Mouse (Mus musculus): ENCODE results near the gene Tent5d. TPM values are rescaled to one million over a fixed set of nuclear protein-coding genes. Genes with fewer than 3 reads are reported as not detected.

Tent5d gene
- total and polyA plus RNA-seq, 3 experiments: 0.34 TPM; not detected in 2

- peak overlapping the region; percentile 66 for H3K9ac ChIP-seq (ENCODE audit: insufficient read depth, low read depth)
- TF ChIP-seq MXI1 (IDR thresholded peaks at IDR 0.05; ENCODE audit: low read depth, low read length) (0 out of 2 replicates have a peak, but pooled peaks have one; percentile 48), CTCF (conservative IDR thresholded peaks at IDR 0.05 in 1 of 2, IDR thresholded peaks at IDR 0.05 in 1 of 2; ENCODE audit: low read depth in 2 of 2, low read length in 2 of 2) (no peak), E2F4 (IDR thresholded peaks at IDR 0.05; ENCODE audit: insufficient replicate concordance, low read depth, low read length) (no peak)
- H3K4me1 ChIP-seq (ENCODE audit: control insufficient read depth in 1 of 2, insufficient read depth in 2 of 2): no peaks in the 10 kb centered on the region
- no peaks in the 10 kb centered on the region for H3K27me3 ChIP-seq (replicated peaks)
- dilution Hi-C loops (cut with MboI; ENCODE audit: extremely low pct_ligation_motif_present, extremely low pct_unique_long_range_greater_than_20kb, low sequenced_read_pairs) (no loop called here), in situ Hi-C loops (cut with MboI; ENCODE audit: low pct_ligation_motif_present, low pct_unique_long_range_greater_than_20kb, low sequenced_read_pairs) (no loop called here)
- peak overlapping the region; percentile 63; the same call in 1 of the 2 replicates for H3K4me2 ChIP-seq (ENCODE audit: insufficient read depth, low read depth, poor library complexity, severe bottlenecking)
- no peaks in the 10 kb centered on the region for H3K9me3 ChIP-seq (replicated peaks; ENCODE audit: low read length)
- no peaks in the 10 kb centered on the region for H3K79me2 ChIP-seq (replicated peaks; ENCODE audit: control insufficient read depth, extremely low read depth, insufficient read depth, poor library complexity, severe bottlenecking)
- peak; percentile 12 for DNase-seq (ENCODE audit: extremely low read depth)
- H3K36me3 ChIP-seq (replicated peaks in 1 of 2; ENCODE audit: control insufficient read depth in 1 of 2, insufficient read depth in 1 of 2, low read length in 1 of 2): no peaks in the 10 kb centered on the region
- peak overlapping the region; percentile 58 to 76 (median 61) for H3K4me3 ChIP-seq (replicated peaks in 1 of 3; ENCODE audit: low read depth in 2 of 3, low read length in 2 of 3, poor library complexity in 1 of 3)
- no peak overlapping the region for H3K27ac ChIP-seq (ENCODE audit: insufficient read depth, low read depth)
Measured at GRCm38 (mm10) chrX:107815502-107816217, 23.3 kb downstream of the Tent5d start.

- Histone ChIP-seq H3K9ac (ENCODE audit: insufficient read depth, low read depth) (peak within 1 kb of the TSS; percentile 66), H3K9me3 (replicated peaks; ENCODE audit: low read length) (no peaks in the 10 kb centered on the region), H3K27me3 (replicated peaks) (no peaks in the 10 kb centered on the region), H3K4me2 (ENCODE audit: insufficient read depth, low read depth, poor library complexity, severe bottlenecking) (peak within 1 kb of the TSS; percentile 70; the same call in 1 of the 2 replicates), H3K27ac (ENCODE audit: insufficient read depth, low read depth) (no peak within 1 kb of the TSS), H3K36me3 (replicated peaks in 1 of 2; ENCODE audit: control insufficient read depth in 1 of 2, insufficient read depth in 1 of 2, low read length in 1 of 2) (no peaks in the 10 kb centered on the region), H3K79me2 (replicated peaks; ENCODE audit: control insufficient read depth, extremely low read depth, insufficient read depth, poor library complexity, severe bottlenecking) (no peaks in the 10 kb centered on the region), H3K4me3 (replicated peaks in 1 of 3; ENCODE audit: low read depth in 2 of 3, low read length in 2 of 3, poor library complexity in 1 of 3) (peak within 1 kb of the TSS; percentile 58 to 76 (median 61)), H3K4me1 (ENCODE audit: control insufficient read depth in 1 of 2, insufficient read depth in 2 of 2) (no peaks in the 10 kb centered on the region)
- DNase-seq (ENCODE audit: extremely low read depth): peak; percentile 86
- dilution Hi-C loops (cut with MboI; ENCODE audit: extremely low pct_ligation_motif_present, extremely low pct_unique_long_range_greater_than_20kb, low sequenced_read_pairs) (no loop called here), in situ Hi-C loops (cut with MboI; ENCODE audit: low pct_ligation_motif_present, low pct_unique_long_range_greater_than_20kb, low sequenced_read_pairs) (no loop called here)
- peak; percentile 25; the same call in 1 of the 2 replicates for TF ChIP-seq MYC (IDR thresholded peaks at IDR 0.05; ENCODE audit: low read depth, low read length)
- TF ChIP-seq POLR2AphosphoS2 (IDR thresholded peaks at IDR 0.05; ENCODE audit: low read depth, low read length): no peak
- no peak for TF ChIP-seq JUN (IDR thresholded peaks at IDR 0.05; ENCODE audit: insufficient read depth, low read depth, low read length)
- no peak for TF ChIP-seq CHD2 (IDR thresholded peaks at IDR 0.05; ENCODE audit: low read length)
- 0 out of 2 replicates have a peak, but pooled peaks have one; percentile 24 for TF ChIP-seq TBP (conservative IDR thresholded peaks at IDR 0.05; ENCODE audit: low read depth, low read length)
- no peak for TF ChIP-seq MEF2A (IDR thresholded peaks at IDR 0.05; ENCODE audit: borderline replicate concordance, low read depth, low read length)
- peak; percentile 78 for TF ChIP-seq IRF4 (IDR thresholded peaks at IDR 0.05; ENCODE audit: low read depth, low read length)
- TF ChIP-seq MAX (IDR thresholded peaks at IDR 0.05; ENCODE audit: low read length): 0 out of 2 replicates have a peak, but pooled peaks have one; percentile 45
- TF ChIP-seq MAFK (IDR thresholded peaks at IDR 0.05; ENCODE audit: insufficient replicate concordance, low read length): no peak
- TF ChIP-seq ZMIZ1 (IDR thresholded peaks at IDR 0.05; ENCODE audit: low read depth, low read length): no peak
- TF ChIP-seq UBTF (IDR thresholded peaks at IDR 0.05; ENCODE audit: low read depth, low read length): no peak
- peak; percentile 42; the same call in 1 of the 2 replicates for TF ChIP-seq HCFC1 (IDR thresholded peaks at IDR 0.05; ENCODE audit: low read depth, low read length)
- TF ChIP-seq NRF1 (IDR thresholded peaks at IDR 0.05; ENCODE audit: low read depth, low read length): peak; percentile 41; the same call in 1 of the 2 replicates
- TF ChIP-seq BHLHE40 (IDR thresholded peaks at IDR 0.05; ENCODE audit: low read depth, low read length): peak; percentile 96
- no peak for TF ChIP-seq KAT2A (IDR thresholded peaks at IDR 0.05; ENCODE audit: insufficient replicate concordance, low read length)
- TF ChIP-seq RCOR1 (conservative IDR thresholded peaks at IDR 0.05; ENCODE audit: low read depth, low read length): 0 out of 2 replicates have a peak, but pooled peaks have one; percentile 42
- TF ChIP-seq POLR2A (IDR thresholded peaks at IDR 0.05; ENCODE audit: low read depth, low read length): peak; percentile 57
- peak; percentile 4; the same call in 1 of the 2 replicates for TF ChIP-seq MXI1 (IDR thresholded peaks at IDR 0.05; ENCODE audit: low read depth, low read length)
- TF ChIP-seq SIN3A (IDR thresholded peaks at IDR 0.05; ENCODE audit: low read length): peak; percentile 51; the same call in 1 of the 2 replicates
- peak; percentile 24 for TF ChIP-seq SMC3 (IDR thresholded peaks at IDR 0.05; ENCODE audit: low read depth, low read length)
- no peak for TF ChIP-seq NELFE (IDR thresholded peaks at IDR 0.05; ENCODE audit: low read depth, low read length)
- no peak for TF ChIP-seq ZKSCAN1 (IDR thresholded peaks at IDR 0.05; ENCODE audit: borderline replicate concordance, low read depth, low read length)
- TF ChIP-seq ZC3H11A (IDR thresholded peaks at IDR 0.05; ENCODE audit: low read depth, low read length): no peak
- no peak for TF ChIP-seq ZNF384 (IDR thresholded peaks at IDR 0.05; ENCODE audit: low read depth, low read length)
- TF ChIP-seq GABPA (IDR thresholded peaks at IDR 0.05; ENCODE audit: insufficient replicate concordance, low read depth, low read length): no peak
- no peak for TF ChIP-seq PAX5 (IDR thresholded peaks at IDR 0.05; ENCODE audit: low read length)
- 0 out of 2 replicates have a peak, but pooled peaks have one; percentile 15 for TF ChIP-seq TCF12 (IDR thresholded peaks at IDR 0.05; ENCODE audit: low read depth, low read length)
- peak; percentile 70 for TF ChIP-seq RAD21 (IDR thresholded peaks at IDR 0.05; ENCODE audit: low read depth, low read length)
- no peak for TF ChIP-seq EP300 (IDR thresholded peaks at IDR 0.05; ENCODE audit: low read length)
- no peak for TF ChIP-seq USF1 (IDR thresholded peaks at IDR 0.05; ENCODE audit: low read depth, low read length)
Measured at GRCm38 (mm10) chrX:107816218-107816554, 23.8 kb downstream of the Tent5d start, which contains the start of gene 2610002M06Rik. Gene 2610002M06Rik (minus strand): TSS chrX:107816334.

Measured in CH12.LX (cell line).